Mouse (Mus musculus) stomach, postnatal 0 days (tissue): ENCODE data around the gene Pdzrn3.

Experiments
- CTCF ChIP-seq: IDR thresholded peaks from 2 replicates; pipeline ENCODE4 v1.5.1; 2016; ENCODE audit warnings: antibody characterized with exemption, low read depth, mild to moderate bottlenecking, moderate library complexity
- EP300 ChIP-seq: optimal IDR thresholded peaks from 2 replicates; pipeline ENCODE3; 2016; ENCODE audit warnings: antibody characterized with exemption

GRCm38 (mm10) chr6:101244355-101244754 lies 133.3 kb downstream of the Pdzrn3 start:
- TF ChIP-seq CTCF: no peak
- TF ChIP-seq EP300: no peak
